10 mouse cellular contexts compared by ENCODE assay signal in the genomic region with DNA sequence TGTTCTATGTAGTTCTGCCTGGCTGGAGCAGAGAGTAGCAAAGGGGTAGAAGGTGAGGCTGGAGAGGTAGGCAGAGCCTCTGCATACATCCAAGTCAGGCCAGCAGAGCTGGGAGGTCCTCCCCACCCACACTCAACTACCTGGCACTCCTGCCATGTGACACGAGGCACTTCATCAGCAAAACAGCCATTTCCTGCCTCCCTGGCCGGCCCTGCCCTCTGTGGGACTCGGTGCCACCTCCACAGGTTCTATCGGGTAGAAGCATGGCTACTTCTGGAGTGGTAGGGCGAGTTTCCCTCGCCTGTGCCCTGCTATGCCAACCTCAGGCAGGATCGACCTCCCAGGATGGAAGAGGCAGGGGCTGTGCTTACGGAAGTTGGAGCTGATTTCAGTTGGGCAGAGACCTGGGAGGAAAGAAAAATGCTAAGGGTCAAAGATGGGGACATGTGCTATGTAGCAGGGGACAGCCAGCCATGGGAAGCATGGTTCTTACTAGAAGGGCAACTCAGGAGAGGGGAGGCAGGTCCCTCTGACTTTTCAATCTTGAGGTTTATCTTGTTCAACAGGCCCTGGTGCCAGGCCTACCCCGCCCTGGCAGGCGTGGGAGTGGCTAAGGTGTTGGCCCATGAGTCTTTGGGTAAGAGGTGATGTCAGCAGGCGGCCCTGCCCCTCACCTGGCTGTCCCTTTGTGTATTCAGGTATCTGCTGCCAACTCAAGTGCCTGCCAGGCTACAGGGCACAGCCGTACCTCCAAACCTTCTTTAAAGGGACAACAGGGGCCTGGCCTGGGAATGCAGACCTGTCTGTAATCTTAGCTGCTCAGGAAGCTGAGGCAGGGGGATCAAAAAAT. TPM values are rescaled to one million over a fixed set of nuclear protein-coding genes. Genes with fewer than 3 reads are reported as not detected.
A peak's percentile ranks its signal among the peaks of the same experiment; 100 is the strongest.
DNase-seq lines count a peak whose midpoint lies in the region; ATAC-seq and TF ChIP-seq lines count a peak whose summit lies in the region.
"Had no signal": no experiment of that assay in that cellular context is flagged by ENCODE, and none has a peak within 500 bp of the region (broad histone marks: within the 10 kb centered on the region; RNA-seq: fewer than 3 reads in every experiment).

No protein-coding gene starts in this region.

- no peak overlapping the region for H3K4me2 ChIP-seq in embryonic facial prominence, embryonic 14.5 days (ENCODE audit: low read depth, low read length)
- no peak overlapping the region for H3K4me2 ChIP-seq in lung, embryonic 14.5 days
- H3K4me2 ChIP-seq in stomach, embryonic 14.5 days (replicated peaks; ENCODE audit: low read depth, low read length) = no peak overlapping the region
- H3K4me2 ChIP-seq: midbrain, embryonic 13.5 days had no signal

- peak; percentile 50; the same call in 1 of the 2 replicates for ATAC-seq in embryonic facial prominence, embryonic 14.5 days (ENCODE audit: low read depth)
- ATAC-seq in lung, embryonic 14.5 days (ENCODE audit: insufficient read depth) = peak; percentile 66
- ATAC-seq in stomach, embryonic 14.5 days (ENCODE audit: insufficient number of reproducible peaks, insufficient read depth, low FRiP score, low read depth) = peak; percentile 81
- no peak for ATAC-seq in monocyte, adult 5-6 weeks (replicated peaks; ENCODE audit: insufficient number of reproducible peaks, low FRiP score, low TSS enrichment, poor library complexity, severe bottlenecking)
- ATAC-seq: midbrain, embryonic 13.5 days had no signal

- no peak overlapping the region for H3K9ac ChIP-seq in embryonic facial prominence, embryonic 14.5 days (ENCODE audit: low read depth, low read length)
- H3K9ac ChIP-seq in lung, embryonic 14.5 days = no peak overlapping the region
- no peak overlapping the region for H3K9ac ChIP-seq in stomach, embryonic 14.5 days (replicated peaks; ENCODE audit: low read depth, low read length)
- H3K9ac ChIP-seq: midbrain, embryonic 13.5 days had no signal

- H3K27me3 ChIP-seq in embryonic facial prominence, embryonic 14.5 days (replicated peaks; ENCODE audit: control insufficient read depth, insufficient read depth, low read length) = peaks cover 31% of the 10 kb centered on the region
- peaks cover 99% of the 10 kb centered on the region for H3K27me3 ChIP-seq in embryonic facial prominence, embryonic 10.5 days (replicated peaks; ENCODE audit: low read depth, poor library complexity, severe bottlenecking)
- H3K27me3 ChIP-seq in lung, embryonic 14.5 days (ENCODE audit: insufficient read depth, low read length) = no peaks in the 10 kb centered on the region
- no peaks in the 10 kb centered on the region for H3K27me3 ChIP-seq in stomach, embryonic 14.5 days (ENCODE audit: control insufficient read depth, insufficient read depth, low read length)

- no peak overlapping the region for H3K27ac ChIP-seq in embryonic facial prominence, embryonic 14.5 days (replicated peaks; ENCODE audit: low read depth, low read length)
- no peak overlapping the region for H3K27ac ChIP-seq in embryonic facial prominence, embryonic 10.5 days (replicated peaks)
- no peak overlapping the region for H3K27ac ChIP-seq in lung, embryonic 14.5 days (ENCODE audit: low read depth)
- no peak overlapping the region for H3K27ac ChIP-seq in stomach, embryonic 14.5 days (ENCODE audit: low read length)
- H3K27ac ChIP-seq: midbrain, embryonic 13.5 days had no signal

- no peak for TF ChIP-seq CTCF in lung, embryonic 14.5 days (IDR thresholded peaks at IDR 0.05; ENCODE audit: low read depth)

- no peak overlapping the region for H3K4me3 ChIP-seq in embryonic facial prominence, embryonic 14.5 days (ENCODE audit: low read depth, low read length)
- no peak overlapping the region for H3K4me3 ChIP-seq in embryonic facial prominence, embryonic 10.5 days
- no peak overlapping the region for H3K4me3 ChIP-seq in lung, embryonic 14.5 days (ENCODE audit: low read depth, low read length)
- H3K4me3 ChIP-seq in stomach, embryonic 14.5 days (ENCODE audit: low read depth, low read length) = no peak overlapping the region
- H3K4me3 ChIP-seq: midbrain, embryonic 13.5 days had no signal

- intact Hi-C loops in left cerebral cortex, postnatal 25 days (cut with DNase I) = no loop called here

- DNase-seq in embryonic facial prominence, embryonic 14.5 days (ENCODE audit: low spot score) = peak; percentile 41
- no peak for DNase-seq in embryonic facial prominence, embryonic 10.5 days (ENCODE audit: low spot score)
- peak; percentile 94 for DNase-seq in gonadal fat pad, adult 2 months (ENCODE audit: low read depth)
- peak; percentile 49 for DNase-seq in lung, embryonic 14.5 days
- DNase-seq in left cerebral cortex, postnatal 25 days (ENCODE audit: low spot score in 2 of 2) = no peak
- no peak for DNase-seq in heart, adult 9 months (ENCODE audit: low spot score in 2 of 2)
- DNase-seq: gastrocnemius, postnatal 10 days had no signal

- no peaks in the 10 kb centered on the region for H3K36me3 ChIP-seq in embryonic facial prominence, embryonic 14.5 days (ENCODE audit: control insufficient read depth, insufficient read depth, low read length)
- no peaks in the 10 kb centered on the region for H3K36me3 ChIP-seq in embryonic facial prominence, embryonic 10.5 days (replicated peaks)
- H3K36me3 ChIP-seq in lung, embryonic 14.5 days (ENCODE audit: insufficient read depth) = no peaks in the 10 kb centered on the region
- no peaks in the 10 kb centered on the region for H3K36me3 ChIP-seq in stomach, embryonic 14.5 days (ENCODE audit: control insufficient read depth, insufficient read depth, low read length)
- H3K36me3 ChIP-seq: midbrain, embryonic 13.5 days had no signal

- no peaks in the 10 kb centered on the region for H3K9me3 ChIP-seq in embryonic facial prominence, embryonic 14.5 days (ENCODE audit: control insufficient read depth, low read length)
- H3K9me3 ChIP-seq in embryonic facial prominence, embryonic 10.5 days = no peaks in the 10 kb centered on the region
- H3K9me3 ChIP-seq in lung, embryonic 14.5 days (ENCODE audit: low read depth, low read length) = no peaks in the 10 kb centered on the region
- no peaks in the 10 kb centered on the region for H3K9me3 ChIP-seq in stomach, embryonic 14.5 days (ENCODE audit: control insufficient read depth, low read depth, low read length)
- H3K9me3 ChIP-seq: midbrain, embryonic 13.5 days had no signal

- WGBS in embryonic facial prominence, embryonic 14.5 days = 68% methylated on average over 12 of the region's 12 CpGs
- 75% methylated on average over 12 of the region's 12 CpGs for WGBS in embryonic facial prominence, embryonic 10.5 days
- 61% methylated on average over 12 of the region's 12 CpGs for WGBS in lung, embryonic 14.5 days
- 73% methylated on average over 12 of the region's 12 CpGs for WGBS in stomach, embryonic 14.5 days

- H3K4me1 ChIP-seq in embryonic facial prominence, embryonic 14.5 days (ENCODE audit: control insufficient read depth, insufficient read depth, low read length) = no peaks in the 10 kb centered on the region
- peaks cover 19% of the 10 kb centered on the region for H3K4me1 ChIP-seq in embryonic facial prominence, embryonic 10.5 days
- H3K4me1 ChIP-seq in lung, embryonic 14.5 days (ENCODE audit: insufficient read depth) = no peaks in the 10 kb centered on the region
- H3K4me1 ChIP-seq in stomach, embryonic 14.5 days (ENCODE audit: control insufficient read depth, insufficient read depth, low read length) = 0 out of 2 replicates have a peak, but pooled peaks cover 5% of the 10 kb centered on the region

RNA-seq across cellular contexts. Expression of gene Casz1, which starts 6.5 kb away (rescaled TPM):
- 7.8 and 7.9 TPM in 2 replicates for polyA plus RNA-seq in embryonic facial prominence, embryonic 14.5 days (2014; fragmentation: Nextera tagmentation; extraction: Ambion mirVana)
- 3.7 and 3.9 TPM in 2 replicates for polyA plus RNA-seq in embryonic facial prominence, embryonic 10.5 days (2016; fragmentation: Nextera tagmentation; extraction: Ambion mirVana)
- 5.8 and 6.1 TPM in 2 replicates for polyA plus RNA-seq in gonadal fat pad, adult 2 months (2012; rRNA removed)
- polyA plus RNA-seq in lung, embryonic 14.5 days (2014; fragmentation: Nextera tagmentation; extraction: Ambion mirVana) = 6.9 and 8.3 TPM in 2 replicates
- 10.3 and 11.2 TPM in 2 replicates for polyA plus RNA-seq in stomach, embryonic 14.5 days (2014; fragmentation: Nextera tagmentation; extraction: Ambion mirVana)
- total RNA-seq in left cerebral cortex, postnatal 25 days (2021) = 1 to 10 TPM in 1 of 2 experiments, under 1 TPM in 1; 0.94 to 1.8 TPM
- 3.6 to 9.8 TPM (median 7.5 TPM) in 3 replicates for total RNA-seq in monocyte, adult 5-6 weeks (2017)

Comparison
In these comparisons a context has a peak if more than half of its experiments do, and no peak if none do; other contexts are left out.
1. DNase-seq: peak in embryonic facial prominence, embryonic 14.5 days (single experiment), gonadal fat pad, adult 2 months (single experiment) and lung, embryonic 14.5 days (single experiment); none in embryonic facial prominence, embryonic 10.5 days (single experiment), left cerebral cortex, postnatal 25 days (0 of 2) and heart, adult 9 months (0 of 2).